Mouse (Mus musculus) bone marrow macrophage, adult 2 months (primary cell): ENCODE data around the gene Klb.

Experiments
- CTCF ChIP-seq: IDR thresholded peaks from 2 replicates; pipeline ENCODE4 v1.5.1; 2012; ENCODE audit warnings: low read depth, mild to moderate bottlenecking, low read length, moderate library complexity
- POLR2A ChIP-seq: IDR thresholded peaks from 2 replicates; pipeline ENCODE4 v1.6.1; 2012; ENCODE audit warnings: mild to moderate bottlenecking, low read depth, low read length, borderline replicate concordance

- TF ChIP-seq CTCF (no peak), POLR2A (no peak)
Measured at GRCm38 (mm10) chr5:65357771-65358170, 9.7 kb downstream of the Klb start.
